Mouse (Mus musculus): ENCODE results near the gene Exoc7.

DNA sequence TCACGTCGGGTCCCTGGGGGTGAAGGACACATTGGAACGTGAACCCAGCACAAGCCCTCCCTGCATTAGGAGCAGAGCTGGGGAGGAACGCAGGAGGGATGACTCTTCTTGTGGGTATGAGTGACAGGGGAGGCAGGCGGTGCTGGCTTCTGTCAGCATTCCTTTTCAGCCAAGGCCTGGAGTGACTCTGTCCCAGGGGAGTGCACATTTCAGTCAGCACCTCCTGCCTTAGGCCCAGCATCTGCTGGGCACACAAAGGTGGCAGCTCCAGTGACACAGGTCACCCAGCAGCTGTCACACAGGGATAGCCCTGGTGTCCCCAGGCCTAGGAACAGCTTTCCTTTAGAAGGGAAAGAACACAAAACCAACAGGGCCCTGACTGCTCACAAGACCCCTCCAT, 40.9 kb upstream of the Exoc7 start:
- no peak for TF ChIP-seq USF1 (IDR thresholded peaks at IDR 0.05; ENCODE audit: low read depth)
- no peak for TF ChIP-seq MAX (IDR thresholded peaks at IDR 0.05)
- TF ChIP-seq CTCF (IDR thresholded peaks at IDR 0.05; ENCODE audit: control insufficient read depth, insufficient read depth, insufficient read length) = no peak
- TF ChIP-seq MYOD1 (IDR thresholded peaks at IDR 0.05; ENCODE audit: control insufficient read depth, insufficient read length, low read depth) = no peak
- no peak for TF ChIP-seq MYOG (IDR thresholded peaks at IDR 0.05; ENCODE audit: control insufficient read depth, extremely low read depth, insufficient read length)
- no peak for TF ChIP-seq CEBPB (IDR thresholded peaks at IDR 0.05; ENCODE audit: low read depth)
